Comparison of ENCODE assay signal across 8 mouse cellular contexts in the genomic region with DNA sequence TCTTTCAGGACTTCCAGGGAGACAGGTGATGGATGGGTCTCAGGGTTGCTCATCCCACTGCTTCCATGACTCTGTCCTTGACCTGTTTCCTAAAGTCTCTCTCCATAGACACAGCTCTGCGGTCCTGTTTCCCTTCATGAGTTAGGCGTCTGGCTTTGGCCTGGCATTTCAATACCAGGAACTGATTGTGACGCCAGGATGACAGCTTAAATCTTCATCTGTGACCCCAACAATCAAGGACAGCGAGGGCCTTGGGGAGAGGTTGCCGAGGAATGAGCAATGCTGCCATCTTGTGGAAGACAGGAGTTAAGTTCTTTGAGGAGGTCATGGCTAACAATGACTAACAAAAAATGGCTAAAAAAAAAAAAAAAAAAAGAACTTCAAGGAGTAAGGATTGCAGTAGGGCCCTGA. TPM values are rescaled to one million over a fixed set of nuclear protein-coding genes. Genes with fewer than 3 reads are reported as not detected.
DNase-seq lines count a peak whose midpoint lies in the region; ATAC-seq and TF ChIP-seq lines count a peak whose summit lies in the region.

No protein-coding gene starts in this region.

- WGBS in heart, embryonic 10.5 days, result 4% methylated on average over 5 of the region's 5 CpGs

- ATAC-seq in inflammation-experienced regulatory T-cells, adult 6 months, result no peak

- 0 out of 2 replicates have a peak, but pooled peaks cover 3% of the 10 kb centered on the region for H3K27me3 ChIP-seq in E14TG2a.4 (ENCODE audit: insufficient read depth, low read length)
- 0 out of 2 replicates have a peak, but pooled peaks cover 3% of the 10 kb centered on the region for H3K27me3 ChIP-seq in heart, embryonic 10.5 days (ENCODE audit: insufficient read depth, poor library complexity, severe bottlenecking)

- H3K36me3 ChIP-seq in E14TG2a.4 (ENCODE audit: insufficient read depth, low read length), result no peaks in the 10 kb centered on the region
- no peaks in the 10 kb centered on the region for H3K36me3 ChIP-seq in heart, embryonic 10.5 days

- peaks cover 9% of the 10 kb centered on the region; the same call in 1 of the 2 replicates for H3K4me1 ChIP-seq in E14TG2a.4 (replicated peaks; ENCODE audit: low read depth, low read length)
- H3K4me1 ChIP-seq in heart, embryonic 10.5 days, result no peaks in the 10 kb centered on the region

- H3K27ac ChIP-seq in heart, embryonic 10.5 days, result no peak overlapping the region

- DNase-seq in adrenal gland, adult 2 months, result peak; percentile 78
- peak; percentile 83 for DNase-seq in embryo, embryonic 10.5 days (ENCODE audit: low spot score)
- peak; percentile 85 for DNase-seq in heart, embryonic 10.5 days (ENCODE audit: low spot score)
- DNase-seq in layer of hippocampus, adult 11-12 months (ENCODE audit: low spot score), result peak; percentile 59
- DNase-seq in lung, postnatal 25 days (ENCODE audit: low spot score), result peak; percentile 62
- DNase-seq in right cerebral cortex, adult 2 months (ENCODE audit: low spot score in 2 of 2), result peak; percentile 42 to 56

- H3K9me3 ChIP-seq in E14TG2a.4 (ENCODE audit: low read length), result no peaks in the 10 kb centered on the region
- H3K9me3 ChIP-seq in heart, embryonic 10.5 days, result no peaks in the 10 kb centered on the region

- H3K4me3 ChIP-seq in E14TG2a.4 (replicated peaks; ENCODE audit: low read length), result no peak overlapping the region
- no peak overlapping the region for H3K4me3 ChIP-seq in heart, embryonic 10.5 days

- peak; percentile 54 for TF ChIP-seq CTCF in E14TG2a.4 (conservative IDR thresholded peaks at IDR 0.05; ENCODE audit: low read length)

RNA-seq across cellular contexts. Expression of gene Frmd5, which starts 25.6 kb away (rescaled TPM):
- total RNA-seq in adrenal gland, adult 2 months (2021), result 100 to 1,000 TPM in 1 of 2 experiments, 10 to 100 TPM in 1; 60.0 to 191 TPM
- polyA plus RNA-seq in adrenal gland, adult 2 months (2012; rRNA removed), result 124 and 173 TPM in 2 replicates
- polyA plus RNA-seq in heart, embryonic 10.5 days (2016; fragmentation: Nextera tagmentation; extraction: Ambion mirVana), result 17.0 and 27.5 TPM in 2 replicates
- polyA plus RNA-seq in inflammation-experienced regulatory T-cells, adult 6 months (2017; shearing (Covaris generic)), result 1 to 10 TPM in 2 of 3 experiments, under 1 TPM in 1; 0.67 to 1.3 (median 1.2) TPM

RNA-seq across cellular contexts. Expression of gene Casc4, which starts 34.3 kb away (rescaled TPM):
- total RNA-seq in adrenal gland, adult 2 months (2021), result 10 to 100 TPM; 45.7 to 53.0 TPM
- polyA plus RNA-seq in adrenal gland, adult 2 months (2012; rRNA removed), result 15.0 and 20.8 TPM in 2 replicates
- polyA plus RNA-seq in heart, embryonic 10.5 days (2016; fragmentation: Nextera tagmentation; extraction: Ambion mirVana), result 16.1 and 18.9 TPM in 2 replicates
- 1 to 10 TPM; 1.2 to 3.5 (median 3.4) TPM for polyA plus RNA-seq in inflammation-experienced regulatory T-cells, adult 6 months (2017; shearing (Covaris generic))
